Mouse (Mus musculus): ENCODE measurements around the gene Pde12. TPM values are rescaled to one million over a fixed set of nuclear protein-coding genes. Genes with fewer than 3 reads are reported as not detected.

Gene Pde12
- polyA plus RNA-seq, 1 experiment: 9.6 TPM

- no peak for TF ChIP-seq CTCF (IDR thresholded peaks at IDR 0.05; ENCODE audit: borderline replicate concordance, extremely low read depth, insufficient read depth, insufficient read length)
- no peak for TF ChIP-seq POLR2A (IDR thresholded peaks at IDR 0.05; ENCODE audit: borderline replicate concordance, extremely low read depth, insufficient read depth, insufficient read length, poor library complexity, severe bottlenecking)
- no peak for DNase-seq (ENCODE audit: low read depth)
These were observed 1.1 kb downstream of the Pde12 start for GRCm38 (mm10) chr14:26668371-26669291.

- no peak for TF ChIP-seq CTCF (IDR thresholded peaks at IDR 0.05; ENCODE audit: borderline replicate concordance, extremely low read depth, insufficient read depth, insufficient read length)
- no peak for TF ChIP-seq POLR2A (IDR thresholded peaks at IDR 0.05; ENCODE audit: borderline replicate concordance, extremely low read depth, insufficient read depth, insufficient read length, poor library complexity, severe bottlenecking)
- DNase-seq (ENCODE audit: low read depth): no peak
These were observed 1.7 kb downstream of the Pde12 start for GRCm38 (mm10) chr14:26667991-26668370.

GRCm38 (mm10) chr14:26663851-26664250 is 5.8 kb downstream of the Pde12 start:
- no peak for DNase-seq (ENCODE audit: low read depth)
- TF ChIP-seq POLR2A (IDR thresholded peaks at IDR 0.05; ENCODE audit: borderline replicate concordance, extremely low read depth, insufficient read depth, insufficient read length, poor library complexity, severe bottlenecking): no peak
- TF ChIP-seq CTCF (IDR thresholded peaks at IDR 0.05; ENCODE audit: borderline replicate concordance, extremely low read depth, insufficient read depth, insufficient read length): no peak

- TF ChIP-seq POLR2A (IDR thresholded peaks at IDR 0.05; ENCODE audit: borderline replicate concordance, extremely low read depth, insufficient read depth, insufficient read length, poor library complexity, severe bottlenecking) (no peak), CTCF (IDR thresholded peaks at IDR 0.05; ENCODE audit: borderline replicate concordance, extremely low read depth, insufficient read depth, insufficient read length) (no peak)
- no peak for DNase-seq (ENCODE audit: low read depth)
These were observed 7.2 kb downstream of the Pde12 start for GRCm38 (mm10) chr14:26662488-26662887.

GRCm38 (mm10) chr14:26662016-26662415 is 7.7 kb downstream of the Pde12 start:
- DNase-seq (ENCODE audit: low read depth): no peak
- no peak for TF ChIP-seq CTCF (IDR thresholded peaks at IDR 0.05; ENCODE audit: borderline replicate concordance, extremely low read depth, insufficient read depth, insufficient read length)
- no peak for TF ChIP-seq POLR2A (IDR thresholded peaks at IDR 0.05; ENCODE audit: borderline replicate concordance, extremely low read depth, insufficient read depth, insufficient read length, poor library complexity, severe bottlenecking)

GRCm38 (mm10) chr14:26660233-26660632 is 9.4 kb downstream of the Pde12 start:
- no peak for DNase-seq (ENCODE audit: low read depth)
- TF ChIP-seq POLR2A (IDR thresholded peaks at IDR 0.05; ENCODE audit: borderline replicate concordance, extremely low read depth, insufficient read depth, insufficient read length, poor library complexity, severe bottlenecking) (no peak), CTCF (IDR thresholded peaks at IDR 0.05; ENCODE audit: borderline replicate concordance, extremely low read depth, insufficient read depth, insufficient read length) (no peak)

- TF ChIP-seq POLR2A (IDR thresholded peaks at IDR 0.05; ENCODE audit: borderline replicate concordance, extremely low read depth, insufficient read depth, insufficient read length, poor library complexity, severe bottlenecking) (no peak), CTCF (IDR thresholded peaks at IDR 0.05; ENCODE audit: borderline replicate concordance, extremely low read depth, insufficient read depth, insufficient read length) (no peak)
- no peak for DNase-seq (ENCODE audit: low read depth)
These were observed 11.5 kb downstream of the Pde12 start for GRCm38 (mm10) chr14:26658178-26658577.

- DNase-seq (ENCODE audit: low read depth): peak; percentile 40
- peak; percentile 30; the same call in 1 of the 2 replicates for TF ChIP-seq CTCF (IDR thresholded peaks at IDR 0.05; ENCODE audit: borderline replicate concordance, extremely low read depth, insufficient read depth, insufficient read length)
- no peak for TF ChIP-seq POLR2A (IDR thresholded peaks at IDR 0.05; ENCODE audit: borderline replicate concordance, extremely low read depth, insufficient read depth, insufficient read length, poor library complexity, severe bottlenecking)
These were observed 17.8 kb downstream of the Pde12 start for GRCm38 (mm10) chr14:26651901-26652300.

- DNase-seq (ENCODE audit: low read depth): no peak
- TF ChIP-seq POLR2A (IDR thresholded peaks at IDR 0.05; ENCODE audit: borderline replicate concordance, extremely low read depth, insufficient read depth, insufficient read length, poor library complexity, severe bottlenecking): no peak
- TF ChIP-seq CTCF (IDR thresholded peaks at IDR 0.05; ENCODE audit: borderline replicate concordance, extremely low read depth, insufficient read depth, insufficient read length): no peak
These were observed 21.9 kb downstream of the Pde12 start for GRCm38 (mm10) chr14:26647811-26648210.

GRCm38 (mm10) chr14:26645989-26646650 is 23.6 kb downstream of the Pde12 start:
- TF ChIP-seq CTCF (IDR thresholded peaks at IDR 0.05; ENCODE audit: borderline replicate concordance, extremely low read depth, insufficient read depth, insufficient read length): no peak
- no peak for TF ChIP-seq POLR2A (IDR thresholded peaks at IDR 0.05; ENCODE audit: borderline replicate concordance, extremely low read depth, insufficient read depth, insufficient read length, poor library complexity, severe bottlenecking)
- DNase-seq (ENCODE audit: low read depth): peak; percentile 93

GRCm38 (mm10) chr14:26643006-26643624 is 26.6 kb downstream of the Pde12 start:
- DNase-seq (ENCODE audit: low read depth): no peak
- TF ChIP-seq POLR2A (IDR thresholded peaks at IDR 0.05; ENCODE audit: borderline replicate concordance, extremely low read depth, insufficient read depth, insufficient read length, poor library complexity, severe bottlenecking): no peak
- TF ChIP-seq CTCF (IDR thresholded peaks at IDR 0.05; ENCODE audit: borderline replicate concordance, extremely low read depth, insufficient read depth, insufficient read length): no peak

Data from brain, embryonic 14.5 days (tissue).